Mouse (Mus musculus) hindbrain, embryonic 16.5 days (tissue): ENCODE measurements around the gene Pkig. TPM values are rescaled to one million over a fixed set of nuclear protein-coding genes. Genes with fewer than 3 reads are reported as not detected.

Experiments used
- ATAC-seq: fragments of 200-750 bp; cut with Nextera tagmentation; 2 replicates; pipeline ENCODE4 v1.8.0; 2017; ENCODE audit warnings: moderate TSS enrichment, moderate library complexity
- H3K27ac ChIP-seq: fragments of 300-500 bp; sonication (generic); 2 replicates; pipeline ENCODE4 v1.5.1; 2014; ENCODE audit warnings: low read depth, mild to moderate bottlenecking, control low read depth, low read length, moderate library complexity
- H3K27me3 ChIP-seq: fragments of 300-500 bp; sonication (generic); replicated peaks from 2 replicates; pipeline ENCODE4 v1.6.1; 2014; ENCODE audit warnings: low read length; ENCODE audit not compliant: control insufficient read depth, insufficient read depth
- H3K36me3 ChIP-seq: fragments of 300-500 bp; sonication (generic); 2 replicates; pipeline ENCODE4 v1.6.1; 2014; ENCODE audit warnings: mild to moderate bottlenecking, low read length, moderate library complexity, mixed read lengths; ENCODE audit not compliant: control insufficient read depth, insufficient read depth
- H3K4me1 ChIP-seq: fragments of 300-500 bp; sonication (generic); 2 replicates; pipeline ENCODE4 v1.6.1; 2014; ENCODE audit warnings: low read depth, low read length; ENCODE audit not compliant: control insufficient read depth, insufficient read depth
- H3K4me2 ChIP-seq: fragments of 300-500 bp; sonication (generic); 2 replicates; pipeline ENCODE4 v1.6.1; 2014; ENCODE audit warnings: mild to moderate bottlenecking, low read length, control low read depth, moderate library complexity
- H3K4me3 ChIP-seq: fragments of 300-500 bp; sonication (generic); 2 replicates; pipeline ENCODE4 v1.5.1; 2014; ENCODE audit warnings: mild to moderate bottlenecking, low read length, control low read depth, moderate library complexity
- H3K9ac ChIP-seq: fragments of 300-500 bp; sonication (generic); 2 replicates; pipeline ENCODE4 v1.6.1; 2014; ENCODE audit warnings: low read depth, mild to moderate bottlenecking, control low read depth, low read length, moderate library complexity
- H3K9me3 ChIP-seq: fragments of 300-500 bp; sonication (generic); 2 replicates; pipeline ENCODE4 v1.6.1; 2014; ENCODE audit warnings: mild to moderate bottlenecking, low read length, moderate library complexity; ENCODE audit not compliant: control insufficient read depth
- WGBS: fragments of 180-500 bp; shearing (Covaris S2); extraction: QIAGEN DNeasy Blood & Tissue Kit; methylation state at CpG from one replicate; pipeline ENCODE4 v1.1.7; 2014; 5-methylcytosine and 5-hydroxymethylcytosine counted together
- polyA plus RNA-seq: library from polyadenylated mRNA; unstranded; fragments of >200 nt; fragmentation: Nextera tagmentation; extraction: Ambion mirVana; gene quantifications from 2 replicates; pipeline ENCODE4 v1.2.1, GENCODE M21; 2015

Gene Pkig
- polyA plus RNA-seq, 1 experiment from 2014 or later = 127 TPM

DNA sequence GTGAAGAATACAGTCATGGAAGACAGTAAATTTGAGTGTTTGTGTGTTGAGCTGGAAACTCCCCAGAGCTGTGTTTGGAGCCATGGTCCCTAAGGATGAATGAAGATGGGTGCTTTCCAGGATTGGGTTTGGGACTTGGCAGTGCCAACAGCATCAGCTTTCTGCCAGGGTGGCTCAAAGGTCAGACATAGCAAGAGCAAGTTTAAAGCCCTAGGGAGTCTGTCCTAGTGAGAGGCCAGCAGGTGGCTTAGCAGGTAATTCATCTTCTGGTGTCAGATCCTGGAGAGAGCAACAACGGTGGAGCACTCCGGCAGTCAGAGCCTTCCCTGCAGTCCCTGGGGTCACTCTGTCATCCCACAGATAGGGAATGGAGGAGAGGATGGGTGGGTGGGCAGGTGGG, 60.3 kb downstream of the Pkig start:
- no peaks in the 10 kb centered on the region for H3K36me3 ChIP-seq
- H3K4me3 ChIP-seq = no peak overlapping the region
- H3K27ac ChIP-seq = peak overlapping the region; percentile 8; the same call in 1 of the 2 replicates
- H3K4me2 ChIP-seq = no peak overlapping the region
- 34% methylated on average over 2 of the region's 2 CpGs for WGBS
- ATAC-seq = no peak
- H3K27me3 ChIP-seq = no peaks in the 10 kb centered on the region
- H3K4me1 ChIP-seq = peaks cover 22% of the 10 kb centered on the region
- no peak overlapping the region for H3K9ac ChIP-seq
- H3K9me3 ChIP-seq = no peaks in the 10 kb centered on the region

DNA sequence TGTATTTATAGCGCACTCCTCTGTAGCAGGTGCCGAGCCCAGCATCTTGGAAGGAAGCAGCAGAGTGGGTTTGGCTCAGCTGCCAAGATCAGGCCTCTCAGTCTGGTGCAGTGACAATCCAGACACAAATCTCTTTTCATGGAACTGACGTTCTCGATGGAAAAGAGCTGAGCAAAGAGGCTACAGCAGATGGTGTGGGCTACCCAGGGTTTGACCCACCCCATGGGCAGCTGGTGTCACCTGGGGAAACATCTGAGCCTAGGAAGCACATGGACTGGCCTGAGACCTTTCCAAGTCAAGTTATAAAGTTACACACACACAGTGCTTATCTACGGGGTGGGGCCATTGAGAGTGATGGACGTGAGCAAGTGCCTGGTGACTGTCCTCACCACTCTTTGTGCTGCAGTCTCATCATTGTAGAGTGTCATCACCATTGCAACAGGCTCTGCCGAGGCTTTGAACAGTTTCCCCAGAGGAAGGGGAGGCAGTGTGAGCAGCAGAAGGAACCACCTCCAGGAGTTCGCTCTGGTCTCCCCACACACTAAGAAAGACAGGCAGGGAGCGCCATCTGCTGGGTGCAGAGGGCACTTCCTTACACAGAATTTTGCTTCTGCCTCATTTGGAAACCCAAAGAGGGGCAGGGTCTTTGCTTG, 60.9 kb downstream of the Pkig start:
- Histone ChIP-seq H3K27me3 (no peaks in the 10 kb centered on the region), H3K27ac (peak overlapping the region; percentile 41; the same call in 1 of the 2 replicates), H3K36me3 (no peaks in the 10 kb centered on the region), H3K4me2 (no peak overlapping the region; the same call in 1 of the 2 replicates), H3K9me3 (no peaks in the 10 kb centered on the region), H3K9ac (no peak overlapping the region), H3K4me1 (peaks cover 22% of the 10 kb centered on the region), H3K4me3 (no peak overlapping the region)
- 31% methylated on average over 9 of the region's 9 CpGs for WGBS
- peak; percentile 87 for ATAC-seq

DNA sequence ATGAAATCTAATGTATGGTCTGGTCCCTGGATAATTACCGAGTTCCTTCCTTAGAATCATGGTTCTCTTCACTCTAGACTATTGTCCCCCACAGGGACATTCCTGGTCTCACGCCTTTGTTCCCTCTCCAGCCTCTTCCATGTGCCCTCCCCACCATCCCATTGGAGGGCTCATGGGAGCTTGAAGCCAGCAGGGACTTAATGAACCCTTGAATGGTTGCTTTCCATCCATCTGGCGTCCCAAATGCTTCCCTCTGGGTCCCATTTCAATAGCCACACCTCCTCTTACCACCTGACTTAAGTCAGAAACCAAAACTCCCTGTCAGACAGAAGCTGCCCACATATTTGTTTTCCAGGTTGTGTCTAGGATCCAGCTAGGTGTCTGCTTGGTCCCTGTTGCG, 61.4 kb downstream of the Pkig start:
- no peak overlapping the region for H3K4me3 ChIP-seq
- ATAC-seq = peak; percentile 43
- no peaks in the 10 kb centered on the region; the same call in 1 of the 2 replicates for H3K36me3 ChIP-seq
- H3K27me3 ChIP-seq = no peaks in the 10 kb centered on the region
- H3K4me2 ChIP-seq = no peak overlapping the region
- no peak overlapping the region for H3K27ac ChIP-seq
- WGBS = 42% methylated on average over 4 of the region's 4 CpGs
- no peak overlapping the region for H3K9ac ChIP-seq
- peaks cover 22% of the 10 kb centered on the region for H3K4me1 ChIP-seq
- no peaks in the 10 kb centered on the region for H3K9me3 ChIP-seq

- Histone ChIP-seq H3K4me1 (peaks cover 22% of the 10 kb centered on the region), H3K9me3 (no peaks in the 10 kb centered on the region), H3K27me3 (no peaks in the 10 kb centered on the region), H3K9ac (no peak overlapping the region), H3K36me3 (no peaks in the 10 kb centered on the region; the same call in none of the 2 replicates), H3K4me3 (no peak overlapping the region), H3K4me2 (no peak overlapping the region), H3K27ac (peak overlapping the region; percentile 77)
- peak; percentile 78 for ATAC-seq
- WGBS = 35% methylated on average over 7 of the region's 7 CpGs
These were observed 64.4 kb downstream of the Pkig start for GRCm38 (mm10) chr2:163722550-163722949.

GRCm38 (mm10) chr2:163726766-163727393, 68.7 kb downstream of the Pkig start:
- H3K4me1 ChIP-seq = peaks cover 8% of the 10 kb centered on the region
- H3K9me3 ChIP-seq = no peaks in the 10 kb centered on the region
- no peaks in the 10 kb centered on the region for H3K27me3 ChIP-seq
- no peak overlapping the region for H3K9ac ChIP-seq
- no peak for ATAC-seq
- WGBS = 59% methylated on average over 5 of the region's 5 CpGs
- no peak overlapping the region for H3K27ac ChIP-seq
- H3K4me3 ChIP-seq = no peak overlapping the region
- no peak overlapping the region for H3K4me2 ChIP-seq
- H3K36me3 ChIP-seq = no peaks in the 10 kb centered on the region; the same call in none of the 2 replicates

DNA sequence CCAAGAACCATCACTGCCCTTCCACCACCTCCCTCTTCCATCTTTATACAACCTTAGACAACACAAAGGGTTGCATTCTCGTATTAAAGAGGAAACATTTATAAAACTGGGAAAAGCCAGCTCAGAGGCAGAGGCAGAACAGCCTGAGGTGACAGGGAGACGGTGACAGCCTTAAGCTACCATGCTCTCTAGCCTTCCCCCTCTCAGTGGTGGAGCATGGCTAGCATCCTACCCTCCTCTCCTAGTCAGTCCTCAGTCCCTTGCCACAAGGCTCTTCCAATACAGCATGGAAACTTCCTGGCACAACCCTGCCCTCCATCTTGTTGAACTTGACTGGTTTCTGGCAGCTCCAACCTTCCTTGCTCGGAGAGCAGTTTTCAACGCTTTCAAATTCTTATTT, 70.1 kb downstream of the Pkig start:
- Histone ChIP-seq H3K27me3 (no peaks in the 10 kb centered on the region), H3K4me1 (no peaks in the 10 kb centered on the region; the same call in 1 of the 2 replicates), H3K9ac (no peak overlapping the region), H3K36me3 (no peaks in the 10 kb centered on the region; the same call in none of the 2 replicates), H3K27ac (no peak overlapping the region), H3K9me3 (no peaks in the 10 kb centered on the region), H3K4me2 (no peak overlapping the region), H3K4me3 (no peak overlapping the region)
- WGBS = 91% methylated on average over 4 of the region's 4 CpGs
- ATAC-seq = no peak

DNA sequence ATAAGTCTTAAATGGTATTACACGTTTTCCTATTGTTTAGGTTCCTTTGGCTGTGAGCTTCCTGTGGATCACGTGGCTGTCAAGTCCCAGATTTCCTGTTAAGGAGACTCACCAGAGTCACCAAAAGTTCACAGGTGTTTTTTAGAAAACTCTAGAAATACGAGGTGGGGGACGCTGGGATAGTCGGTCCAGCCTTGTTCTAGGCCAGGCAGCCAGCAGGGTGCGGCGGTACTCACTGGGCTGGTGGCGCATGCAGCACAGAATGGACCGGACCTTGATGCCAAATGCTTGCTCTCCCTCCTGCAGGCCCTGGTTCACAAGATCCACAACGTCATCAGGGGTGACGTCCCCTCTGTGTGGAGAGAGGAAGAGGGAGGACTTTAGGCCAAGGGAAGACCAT, 73.8 kb downstream of the Pkig start:
- Histone ChIP-seq H3K27me3 (no peaks in the 10 kb centered on the region), H3K4me2 (no peak overlapping the region), H3K4me3 (no peak overlapping the region), H3K9ac (no peak overlapping the region), H3K27ac (no peak overlapping the region), H3K9me3 (no peaks in the 10 kb centered on the region), H3K4me1 (no peaks in the 10 kb centered on the region; the same call in 1 of the 2 replicates), H3K36me3 (no peaks in the 10 kb centered on the region)
- ATAC-seq = no peak
- WGBS = 93% methylated on average over 11 of the region's 11 CpGs

- H3K4me1 ChIP-seq = no peaks in the 10 kb centered on the region
- no peaks in the 10 kb centered on the region for H3K36me3 ChIP-seq
- no peaks in the 10 kb centered on the region for H3K27me3 ChIP-seq
- ATAC-seq = no peak
- H3K9me3 ChIP-seq = no peaks in the 10 kb centered on the region
- no peak overlapping the region for H3K9ac ChIP-seq
- H3K4me2 ChIP-seq = no peak overlapping the region
- no peak overlapping the region for H3K27ac ChIP-seq
- no peak overlapping the region for H3K4me3 ChIP-seq
- 96% methylated on average over 9 of the region's 9 CpGs for WGBS
These were observed 77.0 kb downstream of the Pkig start for GRCm38 (mm10) chr2:163735163-163735562.

GRCm38 (mm10) chr2:163735980-163736379, 77.8 kb downstream of the Pkig start:
- WGBS = 56% methylated on average over 5 of the region's 6 CpGs
- H3K27ac ChIP-seq = no peak overlapping the region
- no peak overlapping the region for H3K9ac ChIP-seq
- H3K4me3 ChIP-seq = no peak overlapping the region
- no peaks in the 10 kb centered on the region for H3K27me3 ChIP-seq
- no peak overlapping the region for H3K4me2 ChIP-seq
- no peaks in the 10 kb centered on the region for H3K36me3 ChIP-seq
- H3K9me3 ChIP-seq = no peaks in the 10 kb centered on the region
- no peak for ATAC-seq
- no peaks in the 10 kb centered on the region for H3K4me1 ChIP-seq
